In genomic region chr8:129115761-129116160, GRCm38 (mm10) we compare ENCODE assay signal across 22 mouse cellular contexts. TPM values are rescaled to one million over a fixed set of nuclear protein-coding genes. Genes with fewer than 3 reads are reported as not detected.
DNase-seq lines count a peak whose midpoint lies in the region; TF ChIP-seq lines count a peak whose summit lies in the region.
"Not testable (repeated sequence)": the region's sequence is repeated elsewhere in the genome, so short reads cannot be mapped to it uniquely, and the experiment has no call there.
"Had no signal": no experiment of that assay in that cellular context is flagged by ENCODE, and none has a peak within 500 bp of the region (broad histone marks: within the 10 kb centered on the region; RNA-seq: fewer than 3 reads in every experiment).

No protein-coding gene starts in this region.

- not testable (repeated sequence) for TF ChIP-seq CTCF in ES-Bruce4 (IDR thresholded peaks at IDR 0.05; ENCODE audit: low read depth, low read length)

- peak overlapping the region; percentile 56; the same call in 1 of the 2 replicates for H3K27ac ChIP-seq in ES-Bruce4 (ENCODE audit: insufficient read depth, low read length)
- H3K27ac ChIP-seq in ES-E14 (ENCODE audit: insufficient read depth, low read depth, low read length, poor library complexity, severe bottlenecking), result not testable (repeated sequence)

- TF ChIP-seq POLR2A in ES-Bruce4 (IDR thresholded peaks at IDR 0.05; ENCODE audit: insufficient read depth, low read length), result not testable (repeated sequence)

- peak; percentile 79 for DNase-seq in ES-CJ7 (ENCODE audit: low read depth, low spot score)
- DNase-seq in ES-E14 (ENCODE audit: low read depth, low spot score), result peak; percentile 11
- DNase-seq in R1 (ENCODE audit: low read depth, low spot score), result peak; percentile 70
- peak; percentile 52 for DNase-seq in ZHBTc4 (ENCODE audit: low read depth, low spot score)

- H3K4me1 ChIP-seq in ES-Bruce4 (ENCODE audit: control insufficient read depth, insufficient read depth, low read length); ES-E14 (ENCODE audit: control insufficient read depth in 2 of 2, insufficient read depth in 2 of 2, low read length in 2 of 2, poor library complexity in 1 of 2): not testable (repeated sequence)

- H3K9ac ChIP-seq in ES-Bruce4 (ENCODE audit: low read depth, poor library complexity, severe bottlenecking); ES-E14 (ENCODE audit: insufficient read depth, low read depth, low read length, poor library complexity, severe bottlenecking): not testable (repeated sequence)

- in situ Hi-C loops in ES-E14 (cut with MboI; ENCODE audit: low sequenced_read_pairs in 2 of 2, unreplicated experiment in 2 of 2), result not testable (repeated sequence)

- peak; percentile 33; the same call in 1 of the 2 replicates for TF ChIP-seq EP300 in ES-Bruce4 (IDR thresholded peaks at IDR 0.05; ENCODE audit: insufficient read depth, low read depth, low read length)

- H3K4me3 ChIP-seq in ES-Bruce4 (ENCODE audit: low read depth, low read length); ES-E14 (ENCODE audit: insufficient read depth in 1 of 2, low read depth in 1 of 2, low read length in 2 of 2, poor library complexity in 1 of 2, severe bottlenecking in 1 of 2): not testable (repeated sequence)

- H3K36me3 ChIP-seq in ES-Bruce4 (ENCODE audit: control insufficient read depth, insufficient read depth, low read length, poor library complexity, severe bottlenecking); ES-E14 (ENCODE audit: control insufficient read depth, insufficient read depth, low read length, poor library complexity, severe bottlenecking): not testable (repeated sequence)

- not testable (repeated sequence) for H3K9me3 ChIP-seq in ES-Bruce4 (replicated peaks; ENCODE audit: control insufficient read depth, insufficient read depth, low read length, poor library complexity, severe bottlenecking); ES-E14 (ENCODE audit: control insufficient read depth, insufficient read depth, low read depth, low read length)

- H3K27me3 ChIP-seq in ES-Bruce4 (ENCODE audit: control insufficient read depth, insufficient read depth, low read length, poor library complexity, severe bottlenecking), result not testable (repeated sequence)

RNA-seq across cellular contexts. Expression of gene Gm10999, which starts 15.7 kb away (rescaled TPM):
- not detected in 2 replicates for polyA plus RNA-seq in ES-Bruce4 (2011; ENCODE audit: insufficient read depth, insufficient read length, low read depth, missing spikeins)
- not detected in 2 replicates for total RNA-seq in ES-E14 (2012; rRNA removed)
- total RNA-seq: adrenal gland, adult 18-20 months; adrenal gland, adult 2 months; adrenal gland, adult 8-10 months; adrenal gland, postnatal 10 days; adrenal gland, postnatal 14 days; adrenal gland, postnatal 25 days; adrenal gland, postnatal 36 days; adrenal gland, postnatal 4 days; CH12.LX; G1E; MEL had no signal
- polyA plus RNA-seq: activated CD4-positive, CD25-positive, alpha-beta regulatory T cell, adult 4 months; adrenal gland, adult 2 months; brain, embryonic 14.5 days; C2C12; CD4-positive, CD25-positive, alpha-beta regulatory T cell, adult 4 months; cerebellum, adult 2 months; G1E; Patski had no signal

RNA-seq across cellular contexts. Expression of gene Ccdc7b, which starts 48.8 kb away (rescaled TPM):
- polyA plus RNA-seq in ES-Bruce4 (2011; ENCODE audit: insufficient read depth, insufficient read length, low read depth, missing spikeins), result not detected in 2 replicates
- total RNA-seq in ES-E14 (2012; rRNA removed), result not detected in 2 replicates
- total RNA-seq: adrenal gland, adult 18-20 months; adrenal gland, adult 2 months; adrenal gland, adult 8-10 months; adrenal gland, postnatal 10 days; adrenal gland, postnatal 14 days; adrenal gland, postnatal 25 days; adrenal gland, postnatal 36 days; adrenal gland, postnatal 4 days; MEL had no signal
- polyA plus RNA-seq: activated CD4-positive, CD25-positive, alpha-beta regulatory T cell, adult 4 months; adrenal gland, adult 2 months; brain, embryonic 14.5 days; C2C12; CD4-positive, CD25-positive, alpha-beta regulatory T cell, adult 4 months; cerebellum, adult 2 months; G1E; Patski had no signal

RNA-seq across cellular contexts. Expression of gene Ccdc7a, which starts 50.4 kb away (rescaled TPM):
- polyA plus RNA-seq in ES-Bruce4 (2011; ENCODE audit: insufficient read depth, insufficient read length, low read depth, missing spikeins), result not detected in 2 replicates
- not detected in 2 replicates for total RNA-seq in ES-E14 (2012; rRNA removed)
- total RNA-seq: adrenal gland, adult 18-20 months; adrenal gland, adult 2 months; adrenal gland, adult 8-10 months; adrenal gland, postnatal 10 days; adrenal gland, postnatal 14 days; adrenal gland, postnatal 25 days; adrenal gland, postnatal 36 days; adrenal gland, postnatal 4 days; CH12.LX; G1E; MEL had no signal
- polyA plus RNA-seq: adrenal gland, adult 2 months; brain, embryonic 14.5 days; C2C12; CD4-positive, CD25-positive, alpha-beta regulatory T cell, adult 4 months; cerebellum, adult 2 months; G1E; Patski had no signal

Comparison
In these comparisons a context has a peak if more than half of its experiments do, and no peak if none do; other contexts are left out.
1. DNase-seq: peak in every context shown above with its lines; median percentile 79 in ES-CJ7; 70 in R1; 52 in ZHBTc4; 11 in ES-E14.